Mouse (Mus musculus) megakaryocyte, embryonic 14.5 days (primary cell): ENCODE data around the gene Celf2.

ENCODE experiments used
- FLI1 ChIP-seq: IDR thresholded peaks from 2 replicates; pipeline ENCODE4 v1.6.1; 2012; ENCODE audit warnings: low read length, inconsistent platforms, mixed read lengths
- GATA1 ChIP-seq: IDR thresholded peaks from 3 replicates; pipeline ENCODE4 v1.6.1; 2012; ENCODE audit warnings: mixed read lengths, low read length, inconsistent platforms, borderline replicate concordance

- TF ChIP-seq GATA1, result no peak
- no peak for TF ChIP-seq FLI1
These were observed 606.1 kb downstream of the Celf2 start for GRCm38 (mm10) chr2:6903251-6903763.
